Mouse (Mus musculus) layer of hippocampus, adult 2 months (tissue): ENCODE results near the gene Gbp8. TPM values are rescaled to one million over a fixed set of nuclear protein-coding genes. Genes with fewer than 3 reads are reported as not detected.
A peak's percentile ranks its signal among the peaks of the same experiment; 100 is the strongest.
"Not testable (repeated sequence)": the region's sequence is repeated elsewhere in the genome, so short reads cannot be mapped to it uniquely, and the experiment has no call there.

Experiments used
- DNase-seq, 2 experiments: peaks; one replicate each; pipeline ENCODE4 v3.0.0; 2022; ENCODE audit warnings: low spot score in 2 of 2
- H3K27ac ChIP-seq: fragments of 200-600 bp; 2 replicates; pipeline ENCODE4 v1.8.1; 2022
- H3K4me3 ChIP-seq: fragments of 200-600 bp; 2 replicates; pipeline ENCODE4 v1.8.1; 2022; ENCODE audit warnings: mild to moderate bottlenecking
- CTCF ChIP-seq: fragments of 200-600 bp; conservative IDR thresholded peaks from 2 replicates; pipeline ENCODE4 v1.8.1; 2022; ENCODE audit warnings: antibody characterized with exemption, mild to moderate bottlenecking, moderate library complexity
- long read RNA-seq, 2 experiments: library from polyadenylated mRNA; stranded (forward); transcript quantifications; one replicate each; pipeline ENCODE4 v2.0.0; 2021; ENCODE audit warnings: borderline mapping rate in 2 of 2
- total RNA-seq, 2 experiments: library from RNA; stranded (reverse); gene quantifications; 2 replicates each; pipeline ENCODE4 v1.2.3; 2021

Gbp8 gene
- under 1 TPM in 1 of 2 experiments, not detected in 1; 0.15 TPM for total RNA-seq
- long read RNA-seq, experiment 1, result 0 reads
- long read RNA-seq, experiment 2, partial matches to known transcripts, result 0 of 1 reads
- long read RNA-seq, experiment 2, other reads (novel, unspliced or antisense), result 1 of 1 reads

DNA sequence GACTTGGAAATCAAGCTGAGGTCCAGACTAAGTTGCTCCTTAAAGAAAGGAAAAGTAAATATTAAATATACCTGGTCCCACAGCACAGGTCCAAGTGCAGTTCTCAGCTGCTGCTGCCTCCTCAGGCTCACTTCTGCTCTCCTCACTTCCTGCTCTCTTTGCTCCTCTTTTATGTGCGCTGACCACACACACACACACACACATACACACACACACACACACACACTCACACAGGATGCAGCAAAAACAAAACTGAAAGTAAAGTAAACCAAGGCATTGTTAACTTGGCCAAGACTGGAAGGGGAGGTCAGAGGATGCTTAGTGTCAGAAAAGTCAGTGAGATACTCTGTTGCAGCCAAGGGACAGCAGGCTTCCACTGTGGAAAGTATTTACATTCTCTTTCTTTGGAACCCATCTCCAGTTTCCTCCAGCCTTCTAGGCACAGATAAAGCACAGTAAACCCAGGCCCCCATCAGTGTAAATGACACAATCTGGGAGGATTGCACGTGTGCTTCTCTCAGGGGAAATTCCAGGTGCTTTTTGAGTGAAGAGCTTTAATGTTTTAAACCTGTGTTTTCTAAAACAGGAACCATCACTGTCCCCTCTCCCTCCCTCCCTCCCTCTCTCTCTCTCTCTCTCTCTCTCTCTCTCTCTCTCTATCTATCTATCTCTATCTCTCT lies at the start of gene Gbp8, which contains the start of the genes Gbp9 and Gbp4:
Gene Gbp8, minus strand, starts transcription at position 132 of the 680 bp plus-strand sequence.
Gene Gbp9, minus strand, starts transcription at position 131 of the 680 bp plus-strand sequence.
Gene Gbp4, minus strand, starts transcription at position 178 of the 680 bp plus-strand sequence.
- not testable (repeated sequence) for DNase-seq

DNA sequence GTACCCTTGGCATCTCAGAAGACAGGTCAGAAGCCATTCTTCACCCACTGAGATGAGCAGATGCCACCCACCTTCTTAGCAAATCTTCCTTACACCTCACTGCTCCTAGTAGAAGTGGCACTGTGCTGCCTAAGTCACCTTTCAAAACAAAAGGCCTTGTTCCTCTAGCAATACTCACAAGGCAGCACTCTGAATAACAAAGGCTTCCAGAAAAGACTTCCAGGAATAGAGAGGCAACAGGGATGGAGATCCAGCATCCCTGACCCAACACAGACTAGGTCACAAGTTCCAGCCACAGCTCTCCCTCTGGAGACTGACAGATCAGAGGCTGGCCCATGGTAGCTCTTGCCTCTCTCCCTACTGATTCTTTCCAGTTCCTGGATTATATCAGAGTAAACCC lies 42.1 kb upstream of the Gbp8 start:
- H3K27ac ChIP-seq, result no peak overlapping the region
- DNase-seq, result no peak
- no peak overlapping the region for H3K4me3 ChIP-seq
- no peak for TF ChIP-seq CTCF

More for the DNA sequence above, at the start of gene Gbp8, which contains the start of the genes Gbp9 and Gbp4:
- not testable (repeated sequence) for H3K27ac ChIP-seq, H3K4me3 ChIP-seq

DNA sequence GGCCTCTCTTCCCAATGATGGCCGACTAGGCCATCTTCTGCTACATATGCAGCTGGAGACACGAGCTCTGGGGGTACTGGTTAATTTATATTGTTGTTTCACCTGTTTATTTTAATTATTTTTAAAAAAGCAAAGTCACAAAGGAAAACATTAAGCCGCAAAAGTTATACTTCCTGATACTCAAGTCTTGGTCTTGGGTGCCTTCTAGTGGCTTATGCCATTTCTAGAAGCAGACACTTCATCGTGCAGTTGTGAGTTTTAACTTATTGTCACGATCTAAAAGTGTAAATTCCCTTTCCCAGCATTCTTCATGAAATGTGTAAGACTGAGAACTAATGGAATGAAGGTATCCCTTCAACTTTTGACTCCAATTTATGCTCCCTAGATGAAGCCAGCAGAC lies 17.2 kb upstream of the Gbp8 start:
- no peak overlapping the region for H3K27ac ChIP-seq
- no peak for DNase-seq
- H3K4me3 ChIP-seq, result no peak overlapping the region
- peak; percentile 59 for TF ChIP-seq CTCF

DNA sequence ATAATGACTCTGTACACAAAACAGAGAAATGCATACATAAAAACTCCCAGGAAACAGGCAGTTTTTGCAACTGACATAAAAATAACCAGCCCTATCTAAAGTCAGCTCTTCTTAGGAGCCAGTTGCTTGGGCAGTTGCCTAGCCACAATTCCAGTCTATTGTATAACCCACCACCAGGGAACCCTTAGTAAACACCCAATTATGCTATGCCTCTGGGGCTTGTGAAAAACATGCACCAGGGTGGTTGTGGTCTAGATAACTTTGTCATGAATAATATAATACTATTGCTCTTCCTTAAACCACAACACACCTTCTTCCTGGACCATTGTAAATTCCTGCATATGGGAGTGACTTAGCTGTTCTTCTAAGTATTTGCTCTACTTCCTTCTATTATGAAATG lies 14.7 kb upstream of the Gbp8 start:
- TF ChIP-seq CTCF, result no peak
- no peak for DNase-seq
- Histone ChIP-seq H3K27ac (no peak overlapping the region), H3K4me3 (no peak overlapping the region)

DNA sequence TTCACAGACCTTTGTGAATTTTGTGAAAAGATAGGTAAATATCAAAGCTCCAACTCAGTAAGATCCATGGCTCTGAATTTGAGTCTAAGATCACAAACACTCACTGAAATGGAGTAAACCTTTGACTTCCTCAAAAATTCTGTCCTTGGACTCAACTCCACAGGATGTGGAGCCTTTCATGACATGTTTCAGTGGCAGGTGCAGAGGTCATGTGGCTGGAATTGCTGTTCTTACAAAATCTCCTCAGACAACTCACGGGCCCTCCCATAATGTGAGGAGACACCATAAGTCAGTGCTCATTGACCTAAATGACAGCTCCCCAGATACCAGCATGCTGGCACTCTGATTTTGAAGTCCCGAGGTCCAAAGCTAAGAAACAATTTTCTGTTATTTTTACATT lies 8.7 kb upstream of the Gbp8 start:
- not testable (repeated sequence) for H3K27ac ChIP-seq, DNase-seq, H3K4me3 ChIP-seq

DNA sequence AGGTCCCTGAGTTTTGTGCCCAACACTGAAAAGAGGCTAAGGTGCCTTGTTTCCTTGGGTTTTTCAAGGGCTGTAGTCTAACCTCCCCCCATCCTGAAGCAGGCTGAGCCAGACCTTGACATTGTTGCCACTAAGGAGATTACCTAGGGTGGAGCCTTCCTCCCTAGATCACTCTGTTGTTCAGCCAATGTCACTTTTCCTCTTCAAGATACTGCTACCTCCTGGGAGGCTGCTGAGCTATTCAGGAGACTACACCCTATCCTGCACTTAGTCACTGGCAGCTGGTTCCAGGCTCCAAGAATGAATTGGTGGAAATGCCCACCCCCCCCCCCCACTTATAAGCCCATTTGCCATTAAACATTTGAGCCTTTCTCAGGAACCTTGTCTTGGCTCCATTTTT lies 7.1 kb upstream of the Gbp8 start:
- TF ChIP-seq CTCF, result no peak
- H3K4me3 ChIP-seq, result no peak overlapping the region
- no peak for DNase-seq
- peak overlapping the region; percentile 64; the same call in 1 of the 2 replicates for H3K27ac ChIP-seq

DNA sequence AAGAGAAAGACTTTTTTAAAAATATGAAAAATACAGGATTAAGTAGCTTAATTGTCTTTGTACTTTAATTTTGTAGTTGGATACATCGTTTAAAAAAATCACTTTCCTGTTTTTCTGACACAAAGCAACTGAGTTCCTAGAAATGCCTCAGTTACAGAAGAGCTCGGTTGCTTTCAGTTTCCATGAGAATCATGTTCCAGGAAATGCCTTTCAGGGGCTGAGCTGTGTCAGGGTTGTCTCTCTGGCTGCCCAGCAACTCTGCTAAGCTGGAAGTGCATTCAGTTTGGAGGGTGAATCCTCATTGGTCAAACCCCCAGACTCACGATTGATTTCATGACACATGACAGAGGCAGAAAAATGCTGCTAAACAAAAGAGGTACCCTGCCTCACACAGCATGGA lies 6.4 kb upstream of the Gbp8 start:
- H3K4me3 ChIP-seq, DNase-seq: not testable (repeated sequence)
- H3K27ac ChIP-seq, result peak overlapping the region; percentile 64

DNA sequence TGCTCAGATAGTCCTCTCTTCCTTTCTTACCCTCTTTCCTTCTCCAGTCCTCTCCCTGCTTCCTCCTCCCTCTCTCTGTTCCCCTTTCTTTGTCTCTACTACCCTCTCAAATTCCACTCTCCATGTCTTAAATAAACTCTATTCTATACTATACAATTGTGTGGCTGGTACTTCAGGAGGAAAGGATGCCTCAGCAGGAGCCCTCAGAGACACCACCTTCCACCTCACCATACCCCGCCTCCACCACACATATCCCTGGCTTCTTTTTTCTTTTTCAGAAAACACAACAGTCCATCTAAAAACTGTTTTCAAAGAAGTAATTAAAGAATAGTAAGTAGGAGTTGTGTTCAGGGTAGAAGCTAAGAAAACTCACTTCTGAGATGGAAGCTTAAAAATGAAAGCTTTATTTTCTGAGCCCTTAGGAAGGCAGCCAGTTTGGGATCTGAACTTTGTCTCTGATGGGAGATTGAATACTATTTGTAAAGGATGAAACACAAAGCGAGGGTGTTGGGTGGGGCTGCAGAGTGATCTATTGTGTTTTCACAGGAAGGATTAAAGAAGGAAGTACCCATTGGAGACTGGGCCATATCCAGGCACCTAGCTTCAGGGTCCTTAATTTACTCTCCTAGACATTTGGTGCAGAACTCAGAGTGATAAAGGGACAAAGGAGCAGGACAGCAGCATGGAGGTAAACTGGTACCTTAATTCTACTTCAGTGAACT lies 910 bp upstream of the Gbp8 start:
- not testable (repeated sequence) for DNase-seq, H3K4me3 ChIP-seq, H3K27ac ChIP-seq

DNA sequence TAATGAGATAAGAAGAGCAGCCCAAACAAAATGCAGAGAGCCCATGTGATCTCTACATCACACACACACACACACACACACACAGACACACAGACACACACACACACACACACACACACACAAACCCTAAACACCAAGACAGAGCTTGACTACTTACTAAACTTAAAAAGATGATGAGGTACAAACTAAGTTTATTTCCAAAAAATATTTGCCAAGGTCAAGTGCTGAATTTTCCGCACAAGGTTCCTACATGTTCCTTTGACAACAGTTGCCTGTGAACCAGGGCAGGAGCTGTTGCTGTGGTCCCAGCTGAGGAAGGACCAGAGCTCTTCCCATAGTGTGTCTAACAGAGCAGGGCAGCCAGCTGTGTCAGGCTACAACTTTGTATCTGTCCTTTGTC lies 434 bp downstream of the Gbp8 start:
- Histone ChIP-seq H3K4me3 (no peak overlapping the region), H3K27ac (no peak overlapping the region)
- DNase-seq, result no peak
- no peak for TF ChIP-seq CTCF

DNA sequence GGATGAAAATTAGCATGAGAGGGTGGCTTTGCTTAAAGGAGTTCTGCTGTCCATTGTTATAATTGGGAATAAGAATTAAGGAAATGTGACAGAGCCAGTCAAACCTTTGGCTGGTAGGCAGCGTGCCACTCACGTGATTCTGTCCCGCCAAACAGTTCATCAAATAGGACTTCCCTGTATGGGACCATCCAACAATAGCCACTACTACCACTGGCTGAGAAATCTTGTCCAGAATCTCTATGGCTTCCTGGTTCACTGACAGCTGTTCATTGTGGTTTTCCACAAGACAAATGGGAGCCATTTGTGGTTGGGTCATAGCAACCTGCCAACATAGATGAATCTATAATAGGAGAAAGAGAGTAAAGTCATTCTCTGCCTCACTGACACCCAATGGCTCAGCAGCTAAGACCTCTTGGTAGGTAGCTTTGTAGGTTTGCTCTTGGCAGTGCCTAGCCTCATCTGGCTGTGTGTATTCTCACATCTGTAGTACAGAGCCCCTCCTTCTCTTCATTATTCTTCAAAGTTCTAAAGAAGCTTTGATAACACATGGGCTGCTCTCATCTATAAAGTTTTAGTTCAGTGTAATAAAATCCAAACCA lies 2.5 kb downstream of the Gbp8 start:
- not testable (repeated sequence) for DNase-seq, H3K4me3 ChIP-seq, H3K27ac ChIP-seq

DNA sequence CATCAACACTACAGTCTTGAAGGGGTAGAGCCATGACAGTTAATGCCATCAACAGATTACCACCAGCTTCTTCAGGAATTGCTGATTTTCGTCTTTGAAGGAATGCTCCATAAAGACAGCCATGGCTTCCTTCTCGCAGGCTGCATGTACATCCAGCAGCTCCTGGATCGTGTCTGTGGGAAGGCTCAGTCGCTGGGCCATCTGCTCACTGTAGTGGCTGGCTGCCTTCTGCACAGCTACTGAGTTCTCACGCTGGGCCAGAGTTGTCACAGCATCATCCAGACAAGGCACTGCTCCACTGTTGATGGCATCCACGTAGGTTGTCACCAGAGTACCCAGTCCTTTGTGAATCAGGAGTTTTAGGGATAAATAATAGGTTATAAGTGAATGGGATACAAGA lies 17.6 kb downstream of the Gbp8 start:
- H3K27ac ChIP-seq, H3K4me3 ChIP-seq: not testable (repeated sequence)
- peak; percentile 7 to 9 for DNase-seq

DNA sequence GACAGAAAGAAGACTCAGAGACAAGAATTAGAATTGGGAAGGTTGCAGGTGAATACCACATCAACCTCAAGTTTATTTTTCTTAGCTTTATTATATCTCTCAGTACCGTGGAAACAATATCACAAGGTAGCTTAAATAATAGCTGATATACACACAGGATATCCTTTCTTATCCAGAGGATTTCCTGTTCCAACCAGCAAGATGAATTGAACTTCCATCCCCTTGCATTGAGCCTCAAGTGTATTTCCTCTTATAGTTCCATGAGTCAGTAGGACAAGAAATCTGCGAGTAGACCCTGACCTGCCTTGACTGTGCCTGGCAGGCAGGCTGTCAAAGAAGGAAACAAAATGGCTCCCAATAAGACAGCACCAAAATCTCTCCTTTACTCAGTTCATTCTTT lies 23.6 kb downstream of the Gbp8 start:
- no peak for TF ChIP-seq CTCF
- Histone ChIP-seq H3K27ac (no peak overlapping the region), H3K4me3 (no peak overlapping the region)
- no peak for DNase-seq

DNA sequence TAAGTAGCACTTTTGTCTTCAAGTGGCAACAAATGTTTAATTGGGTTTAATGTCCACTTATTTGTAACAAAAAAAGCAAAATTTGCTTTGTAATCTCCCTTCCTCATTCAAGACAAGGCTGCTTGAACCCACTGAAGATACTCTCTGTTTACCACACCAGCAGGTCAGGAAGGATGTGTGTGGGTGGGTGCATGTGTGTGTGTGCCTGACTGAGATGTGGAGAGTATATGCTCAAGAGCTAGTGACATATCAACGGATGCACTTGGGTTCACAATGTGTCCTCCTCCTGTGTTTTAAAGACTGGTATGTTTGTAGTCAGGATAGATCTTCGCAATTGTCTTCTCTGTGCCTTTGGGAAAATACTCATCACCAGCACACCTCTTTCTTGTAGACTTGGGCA lies 24.6 kb downstream of the Gbp8 start:
- no peak for TF ChIP-seq CTCF
- no peak for DNase-seq
- no peak overlapping the region for H3K4me3 ChIP-seq
- H3K27ac ChIP-seq, result no peak overlapping the region

DNA sequence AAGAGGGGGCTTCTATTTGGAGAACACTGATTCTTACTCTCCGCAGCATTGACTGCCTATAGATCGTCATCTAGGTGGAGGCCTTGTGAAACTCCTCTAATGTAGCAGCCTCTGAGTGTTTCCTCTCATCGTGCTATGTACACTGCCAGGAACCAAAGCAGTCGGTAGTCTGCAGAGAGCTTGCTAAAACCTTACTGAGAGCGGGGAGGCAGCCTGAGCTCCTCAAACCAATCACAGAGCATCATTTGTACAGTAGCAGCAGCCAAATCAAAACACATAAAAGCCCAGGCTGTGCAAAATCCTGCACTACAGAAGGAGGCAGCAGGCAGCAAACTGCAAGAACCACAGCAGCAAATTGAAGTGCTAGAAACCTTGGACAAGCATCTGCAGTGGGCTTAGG lies 25.7 kb downstream of the Gbp8 start:
- Histone ChIP-seq H3K4me3 (no peak overlapping the region), H3K27ac (no peak overlapping the region)
- no peak for DNase-seq
- TF ChIP-seq CTCF, result no peak

DNA sequence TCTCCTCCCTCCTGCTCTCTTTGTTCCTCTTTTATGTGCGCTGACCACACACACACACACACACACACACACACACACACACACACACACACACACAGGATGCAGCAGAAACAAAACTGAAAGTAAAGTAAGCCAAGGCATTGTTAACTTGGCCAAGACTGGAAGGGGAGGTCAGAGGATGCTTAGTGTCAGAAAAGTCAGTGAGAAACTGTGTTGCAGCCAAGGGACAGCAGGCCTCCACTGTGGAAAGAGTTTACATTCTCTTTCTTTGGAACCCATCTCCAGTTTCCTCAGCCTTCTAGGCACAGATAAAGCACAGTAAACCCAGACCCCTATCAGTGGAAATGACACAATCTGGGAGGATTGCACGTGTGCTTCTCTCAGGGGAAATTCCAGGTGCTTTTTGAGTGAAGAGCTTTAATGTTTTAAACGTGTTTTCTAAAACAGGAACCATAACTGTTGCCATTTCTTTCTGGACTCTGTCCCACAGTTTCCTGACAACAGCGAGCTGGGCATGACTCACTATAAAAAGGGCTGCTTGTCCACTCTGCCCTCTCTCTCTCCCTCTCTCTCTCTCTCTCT lies 29.0 kb downstream of the Gbp8 start:
- not testable (repeated sequence) for H3K27ac ChIP-seq, H3K4me3 ChIP-seq, DNase-seq

DNA sequence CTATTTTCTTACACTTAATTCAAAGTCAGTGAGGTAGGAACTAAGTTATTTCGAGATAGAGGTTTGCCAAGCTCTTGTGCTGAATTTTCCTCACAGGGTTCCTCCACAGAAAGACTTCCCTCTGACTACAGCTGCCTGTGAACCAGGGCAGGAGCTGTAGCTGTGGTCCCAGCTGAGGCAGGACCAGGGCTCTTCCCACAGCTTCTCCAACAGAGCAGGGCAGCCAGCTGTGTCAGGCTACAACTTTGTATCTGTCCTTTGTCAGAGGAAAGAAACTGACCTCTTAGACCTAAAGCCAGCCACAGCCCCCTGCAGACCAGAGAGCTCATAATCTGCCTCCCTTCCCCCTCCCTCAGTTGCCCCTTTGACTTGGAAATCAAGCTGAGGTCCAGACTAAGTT lies 29.6 kb downstream of the Gbp8 start:
- peak overlapping the region; percentile 23; the same call in 1 of the 2 replicates for H3K27ac ChIP-seq
- DNase-seq, H3K4me3 ChIP-seq: not testable (repeated sequence)

DNA sequence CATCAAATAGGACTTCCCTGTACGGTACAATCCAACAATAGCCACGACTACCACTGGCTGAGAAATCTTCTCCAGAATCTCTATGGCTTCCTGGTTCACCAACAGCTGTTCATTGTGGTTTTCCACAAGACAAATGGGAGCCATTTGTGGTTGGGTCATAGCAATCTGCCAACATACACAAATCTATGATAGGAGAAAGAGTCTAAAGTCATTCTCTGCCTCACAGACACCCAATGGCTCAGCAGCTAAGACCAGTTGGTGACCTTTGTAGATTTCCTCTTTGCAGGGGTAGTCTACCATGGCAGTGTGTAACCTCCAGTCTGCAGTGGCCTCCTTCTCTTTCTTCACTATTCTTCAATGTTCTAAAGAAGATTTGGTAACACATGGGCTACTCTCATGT lies 33.7 kb downstream of the Gbp8 start:
- not testable (repeated sequence) for H3K4me3 ChIP-seq, DNase-seq, H3K27ac ChIP-seq
